Mouse (Mus musculus): ENCODE measurements at regions not wholly inside any gene's neighbourhood (a gene's known extent, or its start where the extent isn't known, plus 50 kb on each side); places are given as distances from the start of the nearest gene placed in this dataset.

DNA sequence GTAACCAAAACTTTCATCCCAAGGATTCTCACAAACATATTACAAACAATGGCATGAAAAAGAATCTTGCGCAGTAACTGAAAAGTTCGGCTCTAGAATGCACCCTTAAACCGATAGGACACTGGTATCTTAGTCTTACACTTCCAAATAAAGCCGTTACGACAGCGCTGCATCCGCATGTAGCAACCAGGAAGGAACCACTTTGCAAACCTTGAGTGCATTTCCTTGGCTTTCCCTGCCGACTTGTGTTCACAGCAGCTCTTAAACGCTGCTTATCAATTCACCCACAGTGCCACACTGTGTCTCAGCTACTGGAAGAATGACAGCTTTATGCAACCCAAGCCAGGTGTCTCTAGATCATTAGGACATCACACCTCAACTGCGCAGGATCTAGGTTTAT is 202.3 kb upstream of the Arid1b start:
- no peak for DNase-seq (ENCODE audit: low spot score in 2 of 2)

DNA sequence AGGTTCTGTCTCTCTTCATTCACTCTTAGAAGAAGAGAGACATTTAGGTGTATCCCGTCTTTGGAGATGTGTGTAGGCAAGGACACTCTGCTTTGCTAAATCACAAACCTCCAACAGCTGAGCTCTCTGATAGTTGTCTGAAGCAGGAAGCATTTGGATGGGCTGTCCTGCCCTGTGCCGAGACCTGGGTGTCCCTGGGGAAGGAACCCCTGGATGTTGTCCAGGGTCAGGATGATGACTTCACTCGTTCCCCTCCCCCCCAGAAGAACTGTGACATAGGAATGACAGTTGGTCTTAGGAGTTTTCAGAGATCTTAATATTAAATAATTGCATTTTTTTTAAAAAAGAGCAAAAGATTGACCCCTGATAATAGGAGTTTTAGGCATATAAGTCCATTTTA is 197.9 kb upstream of the Arid1b start:
- DNase-seq (ENCODE audit: low spot score in 2 of 2), result no peak

DNA sequence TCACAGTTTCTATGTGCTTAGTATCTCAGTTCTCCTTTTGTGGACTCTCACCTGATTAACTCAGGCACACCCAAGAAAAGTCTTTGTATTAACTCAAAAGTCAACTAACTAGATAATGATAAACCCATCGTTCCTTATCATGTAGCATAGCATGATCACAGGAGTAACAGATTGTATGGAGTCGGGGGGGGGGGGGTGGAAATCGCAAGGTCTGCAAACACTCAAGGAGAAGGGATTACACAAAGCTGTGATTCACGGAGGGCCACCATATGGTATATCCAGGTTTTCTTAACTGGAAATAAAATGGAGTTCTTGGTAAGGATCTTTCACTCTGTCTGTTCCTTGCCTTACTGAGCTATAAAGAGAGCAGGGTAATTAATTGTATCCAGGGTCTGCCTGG is 190.1 kb upstream of the Arid1b start:
- no peak for DNase-seq (ENCODE audit: low spot score in 2 of 2)

DNA sequence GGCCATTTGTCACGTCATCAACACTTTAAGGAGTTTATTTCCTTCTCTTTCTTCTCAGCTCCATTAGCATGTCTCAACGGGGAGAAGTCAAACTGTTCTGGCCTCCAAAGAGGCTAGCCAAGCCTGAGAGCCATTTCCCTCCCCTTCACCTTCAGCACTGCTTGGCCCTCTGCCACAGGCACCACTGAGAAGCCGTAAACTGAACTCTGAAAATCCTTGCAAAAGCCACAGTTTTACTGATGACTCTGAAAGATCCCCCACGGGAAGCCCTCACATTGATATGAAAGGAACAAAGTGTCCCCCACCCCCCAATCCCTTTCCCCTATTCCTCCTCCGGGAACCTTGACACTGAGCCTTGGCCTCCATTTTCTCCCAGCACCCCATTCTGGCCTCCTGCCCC is 188.1 kb upstream of the Arid1b start:
- DNase-seq (ENCODE audit: low spot score in 2 of 2), result no peak

DNA sequence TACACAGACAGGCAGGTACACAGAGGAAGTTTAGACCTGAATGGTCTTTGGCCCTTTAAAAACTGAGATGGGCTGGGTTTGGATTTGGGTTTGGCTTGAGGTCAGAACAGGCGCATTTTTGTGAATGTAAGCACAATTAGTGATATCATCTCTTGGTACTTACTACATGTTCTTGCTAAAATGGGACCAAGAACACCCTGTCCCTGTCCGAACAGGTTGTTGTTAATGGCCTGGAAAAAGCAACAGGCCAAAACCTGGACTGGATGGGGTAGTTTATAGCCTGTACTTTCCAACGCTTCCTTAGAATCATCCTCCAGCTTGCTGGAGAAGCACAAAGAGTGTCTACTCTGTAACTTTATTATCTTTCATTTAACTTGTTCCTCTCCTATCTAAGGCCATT is 185.2 kb upstream of the Arid1b start:
- no peak for DNase-seq (ENCODE audit: low spot score in 2 of 2)

DNA sequence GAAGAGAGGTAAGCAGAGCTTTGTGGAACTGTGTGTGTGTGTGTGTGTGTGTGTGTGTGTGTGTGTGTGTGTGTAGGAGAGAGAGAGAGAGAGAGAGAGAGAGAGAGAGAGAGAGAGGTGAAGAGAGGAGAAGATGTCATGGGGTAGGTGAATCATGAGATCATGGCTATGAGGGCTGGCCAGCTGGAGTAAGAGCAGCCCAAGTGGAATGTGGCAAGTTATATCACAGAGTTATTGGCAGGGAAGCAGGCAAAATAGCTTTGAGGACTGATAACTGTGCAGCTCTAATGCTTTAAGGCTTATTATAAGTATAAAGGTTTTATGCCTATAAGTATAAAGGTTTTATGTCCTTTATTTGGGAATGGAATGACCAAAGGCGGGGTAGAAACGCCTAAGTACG is 180.9 kb upstream of the Arid1b start:
- DNase-seq (ENCODE audit: low spot score in 2 of 2), result no peak

DNA sequence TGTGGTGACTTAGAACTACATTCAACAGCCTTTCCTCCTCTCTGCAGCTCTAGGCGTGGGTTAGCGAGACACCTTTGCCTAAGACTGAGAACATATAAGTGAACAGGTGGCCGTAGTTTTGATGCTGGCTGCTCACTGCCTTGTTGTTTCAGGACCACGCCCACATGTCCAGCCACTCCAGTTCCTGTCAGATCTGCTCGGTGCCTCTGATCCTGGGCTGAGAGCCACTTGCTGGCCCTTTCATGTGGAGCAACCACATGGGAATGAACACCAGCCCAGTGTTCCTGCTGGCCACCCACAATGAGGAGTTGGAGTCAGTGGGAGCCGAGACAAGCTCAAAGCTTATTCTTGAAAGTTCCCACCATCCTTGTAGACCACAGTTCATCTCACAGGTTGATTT is 180.5 kb upstream of the Arid1b start:
- no peak for DNase-seq (ENCODE audit: low spot score in 2 of 2)

DNA sequence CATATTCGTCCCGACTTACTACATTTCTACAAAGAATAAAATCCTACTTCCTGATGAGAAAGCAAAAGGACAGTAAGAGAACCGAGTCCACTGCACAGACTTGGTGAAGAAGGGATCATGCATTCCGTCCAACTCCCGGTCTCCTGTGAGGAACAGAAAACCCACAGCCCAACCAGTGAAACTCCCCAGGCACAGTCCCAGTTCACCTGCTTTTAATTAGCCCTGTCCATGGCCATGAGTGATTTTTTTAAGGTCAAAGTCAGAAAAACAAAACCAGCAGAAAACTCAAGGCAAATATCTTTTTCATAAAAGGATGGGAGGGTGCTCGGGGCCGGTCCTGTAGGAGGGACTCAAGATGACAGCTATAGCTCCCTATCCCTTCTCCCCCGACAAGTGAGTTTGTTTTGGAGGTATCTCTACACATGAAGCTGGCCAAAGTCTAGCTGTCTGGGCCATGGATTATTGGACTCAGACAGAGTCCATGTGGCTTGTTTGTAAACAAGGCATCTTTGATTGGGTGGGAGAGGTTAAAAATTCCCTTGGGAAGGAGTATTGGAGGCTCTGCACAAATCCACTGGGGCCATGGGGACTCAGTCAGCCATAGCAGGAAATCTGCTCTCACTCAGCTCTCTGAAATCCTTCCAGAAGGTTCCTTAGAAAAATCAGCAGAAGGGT is 168.8 kb upstream of the Arid1b start:
- no peak for DNase-seq (ENCODE audit: low spot score in 2 of 2)

DNA sequence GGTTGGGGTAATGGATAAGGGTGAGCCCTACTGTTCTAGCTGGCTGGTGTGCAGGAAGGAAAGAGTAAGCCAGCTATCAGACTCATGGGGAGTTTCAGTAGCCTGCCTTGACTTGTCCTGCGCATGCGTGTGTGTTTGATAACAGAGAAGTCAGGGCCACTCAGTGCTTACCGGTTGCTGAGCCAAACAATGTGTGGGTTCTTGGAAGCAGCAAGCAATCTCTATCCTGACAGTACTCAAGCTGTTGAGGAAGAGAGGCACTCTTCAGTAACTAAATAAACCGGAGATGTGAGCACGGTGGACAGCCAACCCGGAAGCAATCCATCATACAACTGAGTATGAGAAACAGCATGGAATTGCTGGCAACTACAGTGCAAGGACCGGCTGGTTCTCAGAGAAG is 160.1 kb upstream of the Arid1b start:
- no peak for DNase-seq (ENCODE audit: low spot score in 2 of 2)

DNA sequence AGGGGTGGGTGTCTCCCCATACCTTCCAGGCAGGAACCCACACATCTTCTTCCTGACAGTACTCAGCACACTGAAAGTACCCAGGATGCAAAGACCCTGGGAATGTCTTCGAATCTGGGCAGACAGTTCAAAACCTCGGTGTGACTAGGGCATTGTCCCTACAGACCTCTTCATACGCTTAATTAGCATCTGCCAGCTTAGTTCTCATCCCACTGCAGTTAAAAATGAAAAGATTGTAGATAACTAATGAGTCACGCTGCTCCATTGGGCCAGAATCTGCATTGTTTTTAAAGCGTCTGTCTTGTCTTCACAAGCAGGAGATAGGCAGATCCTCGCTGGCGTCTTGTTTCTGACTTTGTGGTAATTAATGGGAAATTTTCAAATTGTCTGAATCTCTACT is 159.6 kb upstream of the Arid1b start:
- no peak for DNase-seq (ENCODE audit: low spot score in 2 of 2)

DNA sequence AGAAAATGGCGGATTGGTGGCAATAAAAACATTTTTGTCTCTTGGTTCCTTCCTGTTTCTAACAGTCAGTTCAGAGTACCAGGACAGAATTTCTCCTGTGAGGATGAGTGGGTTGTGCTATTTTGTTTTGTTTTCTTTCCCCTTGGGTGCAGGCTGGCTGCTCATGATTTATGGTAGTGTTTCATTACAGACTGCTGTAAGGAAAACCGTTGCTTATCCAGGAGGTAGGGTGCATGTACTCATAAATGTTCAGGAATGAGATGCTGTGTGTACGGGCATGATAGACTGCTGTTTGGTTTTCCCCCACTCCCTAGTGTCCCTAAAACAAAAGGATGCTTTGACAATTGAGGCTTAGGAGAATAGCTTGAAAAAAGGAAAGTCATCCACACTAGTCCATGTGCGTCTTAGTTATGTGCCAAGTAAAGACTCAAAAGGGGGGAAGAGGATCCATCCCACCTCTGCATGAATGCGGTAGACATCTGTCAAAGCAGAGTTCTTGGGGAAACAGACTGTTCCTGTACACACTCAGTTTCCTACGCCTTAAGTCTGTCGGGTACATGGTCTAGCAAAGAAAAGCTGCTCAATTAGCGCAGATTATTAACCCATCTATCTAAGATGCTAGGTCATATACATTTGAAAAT is 158.9 kb upstream of the Arid1b start:
- DNase-seq (ENCODE audit: low spot score in 2 of 2), result no peak

DNA sequence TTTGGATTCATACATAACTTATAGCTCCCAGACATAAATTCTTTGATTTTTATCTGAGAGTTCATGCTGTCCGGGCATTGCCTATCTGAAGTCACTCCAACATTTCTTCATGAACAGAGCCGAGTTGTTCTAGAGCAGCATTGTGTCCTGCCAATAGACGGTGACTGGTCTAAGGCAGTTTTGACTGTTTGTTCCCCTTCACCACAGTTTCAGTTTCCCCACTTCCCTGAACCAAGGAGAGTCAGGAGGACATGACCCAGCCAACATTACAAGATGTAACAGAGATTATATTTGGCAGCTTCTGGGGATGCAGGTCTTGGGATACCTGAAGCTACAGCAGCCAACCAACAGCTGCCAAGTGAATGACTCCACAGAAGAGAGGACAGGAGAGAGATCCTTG is 154.0 kb upstream of the Arid1b start:
- DNase-seq (ENCODE audit: low spot score in 2 of 2), result no peak

DNA sequence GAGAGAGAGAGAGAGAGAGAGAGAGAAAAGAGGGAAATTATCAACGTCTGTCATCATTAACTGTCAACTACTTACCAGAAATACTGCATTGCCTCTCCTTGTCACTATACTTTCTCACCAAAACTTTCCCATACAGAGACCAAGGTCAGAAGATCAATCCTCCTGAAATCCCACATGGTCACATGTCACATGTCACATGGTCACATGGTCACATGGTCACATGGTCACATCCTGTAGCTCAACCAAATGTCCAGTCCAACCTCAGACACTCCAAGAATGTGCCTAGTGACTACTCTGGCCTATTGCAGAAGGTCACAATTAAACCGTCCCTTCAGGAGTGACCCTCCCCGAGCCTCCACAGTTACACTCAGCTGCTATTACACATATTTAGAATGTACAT is 135.8 kb upstream of the Arid1b start:
- no peak for DNase-seq (ENCODE audit: low spot score in 2 of 2)

DNA sequence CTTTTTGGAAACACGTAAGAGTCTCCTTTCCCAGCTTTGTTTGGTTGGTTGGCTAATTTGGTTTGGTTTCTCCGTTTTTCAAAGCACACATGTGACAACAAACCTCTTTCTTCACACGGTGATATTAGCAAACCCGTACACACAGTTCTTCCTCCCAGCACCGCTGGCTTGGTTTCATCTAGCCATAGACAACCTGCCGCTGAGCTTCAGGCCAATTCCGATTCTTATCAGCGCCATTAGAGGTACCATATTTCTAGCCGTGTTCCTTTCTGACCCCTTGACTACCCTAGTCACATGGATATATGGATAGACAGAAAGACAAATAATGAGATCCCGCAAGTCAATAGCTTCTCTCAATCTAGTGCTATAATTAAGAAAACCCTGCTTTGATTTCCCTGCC is 129.2 kb upstream of the Arid1b start:
- no peak for DNase-seq (ENCODE audit: low spot score in 2 of 2)

DNA sequence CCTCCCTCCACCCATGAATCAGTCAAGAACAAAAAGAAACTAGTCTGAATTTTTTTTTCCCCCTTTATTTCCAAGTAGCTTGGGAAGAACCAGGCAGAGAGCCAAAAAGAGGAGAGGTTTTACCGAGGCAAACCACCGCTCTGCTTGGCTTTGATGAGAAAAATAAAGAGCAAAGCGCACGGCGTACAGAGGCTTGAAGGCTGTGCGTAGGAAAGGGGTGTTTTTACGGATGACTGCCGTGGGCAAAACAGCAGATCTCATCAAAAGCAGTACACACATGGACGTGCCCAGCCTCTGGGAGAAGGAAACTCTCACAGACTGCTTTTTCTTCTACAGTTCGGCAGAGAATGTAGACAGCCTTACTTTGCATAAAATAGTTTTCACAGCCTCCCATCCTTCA is 128.5 kb upstream of the Arid1b start:
- DNase-seq (ENCODE audit: low spot score in 2 of 2), result no peak

DNA sequence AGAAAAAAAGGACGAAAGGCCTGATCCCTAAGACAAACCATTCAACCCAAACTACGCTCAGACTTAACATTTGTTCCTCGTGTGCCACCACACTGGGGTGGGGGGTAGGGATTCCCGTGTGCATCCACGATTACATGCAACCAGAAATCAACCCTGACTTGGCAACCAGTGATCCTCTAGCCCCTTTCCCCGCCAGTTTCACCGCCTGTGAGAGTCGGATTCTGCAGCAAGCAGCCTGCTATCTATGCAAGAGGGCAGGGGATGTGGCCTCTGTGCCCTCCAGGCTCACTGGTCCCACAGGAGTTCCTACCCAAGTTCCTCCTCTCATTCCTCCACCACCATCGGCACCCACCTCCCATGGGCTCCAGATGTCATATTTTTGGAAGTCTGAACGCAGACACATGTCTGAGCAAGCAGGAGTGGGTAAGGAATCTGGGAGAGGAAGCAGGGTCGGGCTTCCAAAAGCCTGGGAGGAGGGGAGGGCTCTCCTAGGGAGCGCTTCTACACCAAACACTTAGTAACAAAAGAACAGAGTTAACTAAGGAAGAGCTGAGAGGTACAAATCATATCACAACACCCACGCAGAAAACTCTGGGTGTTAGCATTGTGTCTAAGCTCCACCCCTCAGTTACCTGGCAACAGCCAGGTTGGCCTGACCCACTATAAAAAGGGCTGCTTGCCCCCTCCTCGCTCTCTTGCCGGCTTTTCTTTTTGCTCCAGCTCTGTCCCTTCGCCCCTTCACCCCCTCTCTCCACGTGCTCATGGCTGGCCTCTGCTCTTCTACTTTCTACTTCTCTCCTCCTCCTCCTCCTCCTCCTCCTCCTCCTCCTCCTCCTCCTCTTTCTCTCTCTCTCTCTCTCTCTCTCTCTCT is 127.9 kb upstream of the Arid1b start:
- no peak for DNase-seq (ENCODE audit: low spot score in 2 of 2)

DNA sequence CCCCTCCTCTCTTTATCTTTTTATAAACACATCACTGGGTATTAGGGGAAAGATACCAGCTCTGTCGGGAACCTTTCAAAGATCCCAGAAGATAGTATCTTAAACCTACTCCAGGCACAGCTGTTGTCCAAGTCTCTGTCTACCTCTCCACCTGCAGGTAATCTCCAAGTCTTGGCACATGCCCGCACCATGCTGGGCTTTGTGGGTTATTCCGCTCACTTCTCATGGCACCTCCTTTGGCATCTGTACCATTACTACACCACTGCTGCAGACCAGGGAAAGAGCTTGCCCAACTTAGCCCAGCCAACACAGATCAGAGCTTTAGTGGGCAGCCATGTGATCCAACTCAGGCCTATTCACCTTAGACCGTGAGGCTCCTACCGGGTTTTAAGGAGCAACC is 127.0 kb upstream of the Arid1b start:
- DNase-seq (ENCODE audit: low spot score in 2 of 2), result no peak

DNA sequence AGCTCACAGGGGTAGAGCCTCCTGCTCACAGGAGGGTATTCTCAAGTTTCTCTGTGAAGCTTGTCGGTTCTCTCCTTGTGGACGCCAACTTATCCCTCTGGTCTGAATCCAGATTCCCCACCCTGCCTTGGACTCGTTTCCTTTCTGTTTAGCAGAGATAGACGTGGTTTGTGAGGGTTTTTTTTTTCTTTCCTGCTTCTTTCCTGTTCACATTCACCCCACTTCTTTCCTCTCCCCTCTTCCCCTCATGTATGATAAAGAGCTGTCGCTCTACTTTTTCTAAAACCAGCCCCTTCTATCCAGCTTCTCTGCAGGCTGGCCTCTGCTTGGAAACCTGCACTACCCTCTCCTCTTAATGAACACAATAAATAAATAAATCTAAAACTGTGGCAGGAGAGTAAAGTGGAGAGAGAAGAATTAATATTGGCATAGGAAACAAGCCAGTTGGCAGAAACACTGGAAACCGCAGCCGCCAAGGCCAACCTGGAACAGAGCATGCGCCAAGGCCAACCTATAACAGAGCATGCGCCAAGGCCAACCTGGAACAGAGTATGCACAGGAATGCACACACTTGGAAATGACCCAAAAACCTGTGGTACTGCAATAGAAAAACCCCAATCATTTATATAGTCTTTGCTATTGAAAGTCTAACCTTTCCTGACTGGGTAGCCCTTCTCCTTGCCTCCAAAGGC is 126.2 kb upstream of the Arid1b start:
- DNase-seq (ENCODE audit: low spot score in 2 of 2), result no peak

DNA sequence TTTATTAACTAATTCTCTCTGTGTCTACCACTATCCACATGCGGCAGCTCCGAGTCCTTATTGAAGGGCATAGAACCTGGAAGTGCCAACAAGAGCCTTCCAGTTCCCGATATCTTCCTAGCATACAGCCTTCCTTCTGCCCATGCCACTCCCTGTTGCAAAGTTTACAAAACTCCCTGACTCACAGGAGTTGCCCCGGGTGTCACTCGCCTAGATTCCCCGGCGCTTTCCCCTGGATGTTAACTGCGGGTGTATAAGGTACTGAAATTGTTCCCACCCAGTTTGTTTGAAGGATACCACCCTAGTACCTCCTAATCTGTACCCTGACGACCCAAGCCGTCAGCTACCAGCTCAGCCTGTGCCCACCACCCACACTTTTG is 125.7 kb upstream of the Arid1b start:
- DNase-seq (ENCODE audit: low spot score in 2 of 2), result no peak

DNA sequence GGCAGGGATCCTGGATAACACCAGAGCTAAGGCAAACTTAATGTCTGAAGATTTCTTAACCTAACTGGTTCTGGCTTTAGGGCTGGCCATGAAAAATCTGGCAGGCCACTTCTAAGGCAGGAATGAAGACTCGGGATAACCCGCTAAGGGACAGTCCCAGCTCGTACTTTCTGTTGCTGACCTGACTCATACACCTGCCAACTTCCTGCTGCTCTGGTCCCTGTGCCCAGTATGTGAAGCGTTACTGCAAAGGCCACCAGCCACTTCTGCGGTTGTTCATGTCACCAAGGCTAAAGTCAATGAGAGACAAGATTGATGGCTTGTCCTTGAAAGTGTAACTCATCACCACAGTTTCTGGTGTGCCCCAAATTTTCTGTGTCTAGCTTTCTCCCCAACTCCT is 125.3 kb upstream of the Arid1b start:
- no peak for DNase-seq (ENCODE audit: low spot score in 2 of 2)

DNA sequence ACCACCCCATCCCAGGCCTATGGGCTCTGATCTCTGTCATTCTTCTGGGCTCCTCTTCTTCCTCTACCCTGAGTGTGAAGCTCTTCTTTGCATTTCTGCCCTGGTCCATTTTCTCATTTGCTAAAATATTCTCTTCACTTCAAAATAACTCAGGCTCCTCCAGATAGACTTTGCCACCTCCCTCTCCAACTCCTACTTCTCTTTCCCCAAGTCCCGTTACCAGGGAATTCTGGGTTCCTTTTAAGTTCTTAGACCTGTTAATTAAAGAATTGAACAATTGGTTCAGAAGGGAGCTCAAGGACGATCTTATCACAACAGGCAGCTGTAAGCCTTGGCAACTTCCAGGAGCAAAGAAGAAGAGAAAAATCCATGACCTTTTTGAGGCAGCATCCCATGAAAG is 122.9 kb upstream of the Arid1b start:
- DNase-seq (ENCODE audit: low spot score in 2 of 2), result no peak

DNA sequence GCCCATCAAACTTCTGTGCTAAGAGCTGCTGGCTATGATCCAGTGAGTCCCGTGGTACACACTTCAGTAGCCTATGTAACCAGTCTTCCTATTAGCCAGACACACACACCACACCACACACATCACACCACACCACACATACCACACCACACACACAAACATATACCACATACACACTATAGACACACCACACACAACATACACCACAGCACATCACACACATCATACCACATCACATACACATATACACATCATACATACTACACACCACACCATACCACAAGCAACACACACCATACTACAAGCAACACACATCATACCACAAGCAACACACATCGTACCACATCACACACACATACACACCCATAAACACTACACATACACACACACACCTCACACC is 119.7 kb upstream of the Arid1b start:
- DNase-seq (ENCODE audit: low spot score in 2 of 2), result no peak
